Mouse (Mus musculus) liver, adult 2 months (tissue): ENCODE measurements around the gene 1700001P01Rik.

Experiments used
- CTCF ChIP-seq: fragments of 200-500 bp; IDR thresholded peaks from 2 replicates; pipeline ENCODE4 v1.5.1; 2011; ENCODE audit warnings: low read depth, low read length, control low read depth
- POLR2A ChIP-seq: fragments of 200-500 bp; IDR thresholded peaks from 2 replicates; pipeline ENCODE4 v1.6.1; 2011; ENCODE audit warnings: low read length, control low read depth; ENCODE audit not compliant: insufficient read depth; ENCODE audit errors: extremely low read depth

GRCm38 (mm10) chr11:97816916-97817315, 41.2 kb upstream of the 1700001P01Rik start:
- TF ChIP-seq CTCF = no peak
- TF ChIP-seq POLR2A = no peak
